In the genomic region with DNA sequence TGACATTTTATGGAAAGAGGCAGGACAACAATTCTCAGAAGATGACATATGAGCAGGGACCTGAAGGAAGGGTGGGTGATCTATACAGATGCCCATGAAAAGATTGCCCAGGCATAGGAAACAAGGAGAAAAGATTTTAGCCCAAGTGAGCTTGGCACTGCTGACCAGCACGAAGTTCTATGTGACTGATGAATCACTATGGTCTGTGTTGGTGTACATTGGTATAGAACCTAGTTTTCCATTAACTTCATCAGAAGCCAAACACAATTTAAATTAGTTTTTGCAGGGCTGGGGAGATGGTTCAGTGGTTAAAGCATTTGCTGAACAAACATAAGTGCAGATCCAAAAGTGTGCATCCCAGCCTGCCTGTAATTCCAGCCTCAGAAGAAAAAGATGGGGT, we compare ENCODE assay signal across 25 mouse cellular contexts.
A peak's percentile ranks its signal among the peaks of the same experiment; 100 is the strongest.
DNase-seq lines count a peak whose midpoint lies in the region; ATAC-seq and TF ChIP-seq lines count a peak whose summit lies in the region.
"Had no signal": no experiment of that assay in that cellular context is flagged by ENCODE, and none has a peak within 500 bp of the region (broad histone marks: within the 10 kb centered on the region; RNA-seq: fewer than 3 reads in every experiment).

No protein-coding gene starts in this region.

- no peak for TF ChIP-seq EP300 in MEL (IDR thresholded peaks at IDR 0.05; ENCODE audit: low read depth in 1 of 2, low read length in 2 of 2)

- H3K9ac ChIP-seq in kidney, embryonic 15.5 days: no peak overlapping the region
- no peak overlapping the region for H3K9ac ChIP-seq in lung, embryonic 15.5 days
- H3K9ac ChIP-seq in MEL (ENCODE audit: control insufficient read depth, low read depth, low read length, poor library complexity, severe bottlenecking): no peak overlapping the region
- H3K9ac ChIP-seq: embryonic facial prominence, embryonic 13.5 days; forebrain, embryonic 12.5 days; forebrain, embryonic 15.5 days; heart, embryonic 12.5 days; heart, embryonic 15.5 days; hindbrain, embryonic 13.5 days had no signal

- peak; percentile 78 for ATAC-seq in kidney, embryonic 15.5 days (replicated peaks; ENCODE audit: low FRiP score)
- ATAC-seq in lung, embryonic 15.5 days (ENCODE audit: borderline replicate concordance, extremely low read depth, low FRiP score, low TSS enrichment): peak; percentile 8; the same call in 1 of the 2 replicates
- ATAC-seq: CD4-positive, CD25-positive, alpha-beta regulatory T cell, adult 4 months; forebrain, embryonic 15.5 days; hindbrain, embryonic 16.5 days had no signal

- DNase-seq in kidney, postnatal 4 days: no peak
- no peak for DNase-seq in lung, postnatal 36 days
- no peak for DNase-seq in MEL (ENCODE audit: low read depth, low spot score)
- DNase-seq in cerebellum, adult 18-20 months: no peak
- DNase-seq: adrenal gland, postnatal 10 days; adrenal gland, postnatal 36 days; cerebellum, adult 2 months; cerebellum, postnatal 36 days; embryo, embryonic 11 days; gastrocnemius, postnatal 25 days; heart, adult 18-20 months; heart, postnatal 36 days had no signal

- H3K9me3 ChIP-seq in kidney, embryonic 15.5 days (replicated peaks): no peaks in the 10 kb centered on the region
- no peaks in the 10 kb centered on the region for H3K9me3 ChIP-seq in lung, embryonic 15.5 days
- H3K9me3 ChIP-seq in MEL (replicated peaks; ENCODE audit: insufficient read depth, low read length): no peaks in the 10 kb centered on the region
- H3K9me3 ChIP-seq: embryonic facial prominence, embryonic 10.5 days; embryonic facial prominence, embryonic 13.5 days; forebrain, embryonic 12.5 days; forebrain, embryonic 15.5 days; heart, embryonic 12.5 days; heart, embryonic 15.5 days; hindbrain, embryonic 10.5 days; hindbrain, embryonic 13.5 days had no signal

- H3K79me2 ChIP-seq in MEL (ENCODE audit: control insufficient read depth, insufficient read depth, low read length, poor library complexity): no peaks in the 10 kb centered on the region

- H3K27ac ChIP-seq in kidney, embryonic 15.5 days: no peak overlapping the region
- H3K27ac ChIP-seq in lung, embryonic 15.5 days: no peak overlapping the region
- no peak overlapping the region for H3K27ac ChIP-seq in MEL (ENCODE audit: control insufficient read depth, low read depth, low read length)
- H3K27ac ChIP-seq: embryonic facial prominence, embryonic 10.5 days; embryonic facial prominence, embryonic 13.5 days; forebrain, embryonic 12.5 days; forebrain, embryonic 15.5 days; heart, embryonic 15.5 days; hindbrain, embryonic 10.5 days; hindbrain, embryonic 13.5 days had no signal

- no peaks in the 10 kb centered on the region for H3K36me3 ChIP-seq in kidney, embryonic 15.5 days
- no peaks in the 10 kb centered on the region for H3K36me3 ChIP-seq in lung, embryonic 15.5 days
- peaks cover 0 to 5% of the 10 kb centered on the region in 2 experiments; a peak in 2 of 4 replicates for H3K36me3 ChIP-seq in MEL (ENCODE audit: control insufficient read depth in 1 of 2, insufficient read depth in 2 of 2, low read length in 2 of 2)
- H3K36me3 ChIP-seq: embryonic facial prominence, embryonic 10.5 days; embryonic facial prominence, embryonic 13.5 days; forebrain, embryonic 12.5 days; forebrain, embryonic 15.5 days; heart, embryonic 12.5 days; heart, embryonic 15.5 days; hindbrain, embryonic 10.5 days; hindbrain, embryonic 13.5 days had no signal

- no peak overlapping the region for H3K4me3 ChIP-seq in kidney, embryonic 15.5 days (replicated peaks)
- H3K4me3 ChIP-seq in lung, embryonic 15.5 days: no peak overlapping the region
- H3K4me3 ChIP-seq in MEL (ENCODE audit: control insufficient read depth in 1 of 2, insufficient read depth in 1 of 2, low read depth in 2 of 2, low read length in 2 of 2): peak overlapping the region; percentile 33 to 39; a peak in 3 of 4 replicates
- H3K4me3 ChIP-seq: embryonic facial prominence, embryonic 10.5 days; embryonic facial prominence, embryonic 13.5 days; erythroblast, embryonic 14.5 days; forebrain, embryonic 12.5 days; forebrain, embryonic 15.5 days; heart, embryonic 12.5 days; heart, embryonic 15.5 days; hindbrain, embryonic 10.5 days; hindbrain, embryonic 13.5 days had no signal

- H3K4me1 ChIP-seq in kidney, embryonic 15.5 days: 0 out of 2 replicates have a peak, but pooled peaks cover 5% of the 10 kb centered on the region
- no peaks in the 10 kb centered on the region for H3K4me1 ChIP-seq in lung, embryonic 15.5 days
- 0 out of 4 replicates have a peak, but pooled peaks cover 0 to 6% of the 10 kb centered on the region in 2 experiments for H3K4me1 ChIP-seq in MEL (ENCODE audit: control insufficient read depth in 1 of 2, insufficient read depth in 2 of 2, low read length in 2 of 2)
- H3K4me1 ChIP-seq: embryonic facial prominence, embryonic 10.5 days; forebrain, embryonic 12.5 days; forebrain, embryonic 15.5 days; heart, embryonic 15.5 days; hindbrain, embryonic 10.5 days; hindbrain, embryonic 13.5 days had no signal

- no peak overlapping the region for H3K4me2 ChIP-seq in kidney, embryonic 15.5 days
- H3K4me2 ChIP-seq in lung, embryonic 15.5 days: no peak overlapping the region
- H3K4me2 ChIP-seq: embryonic facial prominence, embryonic 13.5 days; forebrain, embryonic 12.5 days; forebrain, embryonic 15.5 days; heart, embryonic 12.5 days; heart, embryonic 15.5 days; hindbrain, embryonic 13.5 days had no signal

- TF ChIP-seq POLR2A in MEL (IDR thresholded peaks at IDR 0.05; ENCODE audit: control insufficient read depth in 1 of 2, insufficient read depth in 1 of 2, low read depth in 1 of 2, low read length in 2 of 2, poor library complexity in 1 of 2): no peak

- WGBS in kidney, embryonic 15.5 days: 75% methylated on average over 1 of the region's 1 CpGs
- whole genome bisulfite sequencing in lung, embryonic 15.5 days: 76% methylated on average over 1 of the region's 1 CpGs

- no peak for TF ChIP-seq RAD21 in MEL (IDR thresholded peaks at IDR 0.05; ENCODE audit: low read depth, low read length)

- no peaks in the 10 kb centered on the region for H3K27me3 ChIP-seq in kidney, embryonic 15.5 days
- no peaks in the 10 kb centered on the region for H3K27me3 ChIP-seq in lung, embryonic 15.5 days
- H3K27me3 ChIP-seq in MEL (ENCODE audit: control insufficient read depth in 1 of 2, insufficient read depth in 2 of 2, low read length in 2 of 2): no peaks in the 10 kb centered on the region
- H3K27me3 ChIP-seq: embryonic facial prominence, embryonic 13.5 days; forebrain, embryonic 12.5 days; forebrain, embryonic 15.5 days; heart, embryonic 12.5 days; heart, embryonic 15.5 days; hindbrain, embryonic 13.5 days had no signal

- TF ChIP-seq CTCF in MEL (IDR thresholded peaks at IDR 0.05 in 2 of 3, conservative IDR thresholded peaks at IDR 0.05 in 1 of 3; ENCODE audit: control insufficient read depth in 1 of 3, insufficient read depth in 1 of 3, low read depth in 2 of 3, low read length in 3 of 3, poor library complexity in 1 of 3, severe bottlenecking in 1 of 3): no peak

TF ChIP-seq in MEL, 35 proteins besides CTCF, POLR2A, EP300 and RAD21:
- TF ChIP-seq UBTF (IDR thresholded peaks at IDR 0.05; ENCODE audit: borderline replicate concordance, insufficient read depth, low read depth, low read length) (no peak), TCF12 (IDR thresholded peaks at IDR 0.05; ENCODE audit: low read depth, low read length) (no peak), MXI1 (IDR thresholded peaks at IDR 0.05; ENCODE audit: low read depth, low read length) (no peak), HCFC1 (IDR thresholded peaks at IDR 0.05; ENCODE audit: low read depth, low read length) (no peak), ZC3H11A (IDR thresholded peaks at IDR 0.05; ENCODE audit: low read depth, low read length) (no peak), KAT2A (conservative IDR thresholded peaks at IDR 0.05; ENCODE audit: low read depth, low read length) (no peak), GATA1 (IDR thresholded peaks at IDR 0.05; ENCODE audit: low read depth, low read length) (no peak), ELF1 (IDR thresholded peaks at IDR 0.05; ENCODE audit: low read depth, low read length) (no peak), USF1 (IDR thresholded peaks at IDR 0.05; ENCODE audit: low read depth, low read length) (no peak), POLR2AphosphoS5 (IDR thresholded peaks at IDR 0.05; ENCODE audit: borderline replicate concordance, low read depth, low read length) (no peak), ETS1 (IDR thresholded peaks at IDR 0.05; ENCODE audit: low read depth, low read length) (no peak), ZMIZ1 (IDR thresholded peaks at IDR 0.05; ENCODE audit: low read depth, low read length) (no peak), JUND (IDR thresholded peaks at IDR 0.05; ENCODE audit: low read depth, low read length) (no peak), MAFK (IDR thresholded peaks at IDR 0.05; ENCODE audit: borderline replicate concordance, low read depth, low read length) (no peak), BHLHE40 (IDR thresholded peaks at IDR 0.05; ENCODE audit: borderline replicate concordance, low read depth, low read length) (no peak), POLR2AphosphoS2 (IDR thresholded peaks at IDR 0.05; ENCODE audit: low read length) (no peak), SIN3A (IDR thresholded peaks at IDR 0.05; ENCODE audit: low read length) (no peak)
TF ChIP-seq in MEL: peak in this region for 0.

Comparison
In these comparisons a context has a peak if more than half of its experiments do, and no peak if none do; other contexts are left out.
1. H3K4me3 ChIP-seq: peak in MEL (2 of 2); none in kidney, embryonic 15.5 days (single experiment) and lung, embryonic 15.5 days (single experiment).